Mouse (Mus musculus) lung, adult 2 months (tissue): ENCODE measurements around the gene Slc26a8.

ENCODE experiments used
- CTCF ChIP-seq: fragments of 200-500 bp; IDR thresholded peaks from 2 replicates; pipeline ENCODE4 v1.5.1; 2011; ENCODE audit warnings: mild to moderate bottlenecking, low read length, control low read depth; ENCODE audit not compliant: insufficient read depth
- POLR2A ChIP-seq: fragments of 200-500 bp; IDR thresholded peaks from 2 replicates; pipeline ENCODE4 v1.6.1; 2011; ENCODE audit warnings: low read depth, mild to moderate bottlenecking, control low read depth, low read length, borderline replicate concordance; ENCODE audit errors: extremely low read depth

GRCm38 (mm10) chr17:28637711-28638690 lies 52.0 kb downstream of the Slc26a8 start:
- no peak for TF ChIP-seq CTCF
- TF ChIP-seq POLR2A = no peak
